Mouse (Mus musculus): ENCODE data around the gene Akr1a1. TPM values are rescaled to one million over a fixed set of nuclear protein-coding genes. Genes with fewer than 3 reads are reported as not detected.
"Not testable (repeated sequence)": the region's sequence is repeated elsewhere in the genome, so short reads cannot be mapped to it uniquely, and the experiment has no call there.

Gene Akr1a1
- total and polyA plus RNA-seq, 3 experiments: 373 to 533 (median 470) TPM

DNA sequence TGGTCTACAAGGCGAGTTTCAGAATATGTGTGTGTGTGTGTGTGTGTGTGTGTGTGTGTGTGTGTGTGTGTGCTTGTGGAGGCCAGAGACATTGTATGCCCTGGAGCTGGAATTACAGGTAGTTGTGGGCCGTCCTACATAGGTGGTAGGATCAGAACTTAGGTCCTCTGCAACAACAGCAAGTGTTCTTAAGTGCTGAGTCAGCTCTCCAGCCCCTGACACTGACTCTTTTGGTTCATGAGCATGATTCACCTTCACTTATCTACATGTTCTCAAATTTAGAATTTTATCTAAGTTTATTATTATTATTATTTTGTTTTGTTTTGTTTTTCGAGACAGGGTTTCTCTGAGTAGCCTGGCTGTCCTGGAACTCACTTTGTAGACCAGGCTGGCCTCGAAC is 29.0 kb upstream of the Akr1a1 start:
- H3K79me2 ChIP-seq (replicated peaks; ENCODE audit: control insufficient read depth, extremely low read depth, insufficient read depth, poor library complexity, severe bottlenecking); H3K9ac ChIP-seq (ENCODE audit: insufficient read depth, low read depth); H3K9me3 ChIP-seq (replicated peaks; ENCODE audit: low read length); H3K27ac ChIP-seq (ENCODE audit: insufficient read depth, low read depth); dilution Hi-C loops (cut with MboI; ENCODE audit: extremely low pct_ligation_motif_present, extremely low pct_unique_long_range_greater_than_20kb, low sequenced_read_pairs); H3K4me3 ChIP-seq (replicated peaks in 1 of 3; ENCODE audit: low read depth in 2 of 3, low read length in 2 of 3, poor library complexity in 1 of 3); H3K4me2 ChIP-seq (ENCODE audit: insufficient read depth, low read depth, poor library complexity, severe bottlenecking); H3K27me3 ChIP-seq (replicated peaks); DNase-seq (ENCODE audit: extremely low read depth); H3K36me3 ChIP-seq (replicated peaks in 1 of 2; ENCODE audit: control insufficient read depth in 1 of 2, insufficient read depth in 1 of 2, low read length in 1 of 2); in situ Hi-C loops (cut with MboI; ENCODE audit: low pct_ligation_motif_present, low pct_unique_long_range_greater_than_20kb, low sequenced_read_pairs): not testable (repeated sequence)
- peaks cover 1 to 41% of the 10 kb centered on the region in 2 experiments; a peak in 3 of 4 replicates for H3K4me1 ChIP-seq (ENCODE audit: control insufficient read depth in 1 of 2, insufficient read depth in 2 of 2)
- TF ChIP-seq MAFK (IDR thresholded peaks at IDR 0.05; ENCODE audit: insufficient replicate concordance, low read length): peak; percentile 62; the same call in 1 of the 2 replicates

DNA sequence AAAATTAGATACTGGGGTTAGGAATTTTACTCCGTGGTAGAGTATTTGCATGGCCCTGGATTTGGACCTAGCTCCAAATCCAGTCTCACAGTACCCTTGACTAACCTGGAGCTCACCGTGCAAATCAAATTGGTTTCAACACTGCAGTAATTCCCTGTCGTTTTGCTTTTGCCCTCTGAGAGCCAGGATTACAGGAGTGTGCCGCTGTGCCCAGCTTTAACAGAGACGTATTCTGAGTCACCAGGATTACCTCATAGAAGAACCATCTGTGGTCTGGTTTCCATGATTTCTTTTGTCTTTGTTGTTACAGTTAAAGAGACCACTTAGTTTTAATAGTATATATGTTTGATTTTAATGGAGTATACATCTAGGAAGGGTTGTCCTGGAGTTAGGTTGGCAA is 27.7 kb upstream of the Akr1a1 start:
- Histone ChIP-seq H3K9me3 (replicated peaks; ENCODE audit: low read length) (no peaks in the 10 kb centered on the region), H3K27me3 (replicated peaks) (no peaks in the 10 kb centered on the region), H3K27ac (ENCODE audit: insufficient read depth, low read depth) (no peak overlapping the region), H3K9ac (ENCODE audit: insufficient read depth, low read depth) (no peak overlapping the region), H3K79me2 (replicated peaks; ENCODE audit: control insufficient read depth, extremely low read depth, insufficient read depth, poor library complexity, severe bottlenecking) (no peaks in the 10 kb centered on the region), H3K4me3 (replicated peaks in 1 of 3; ENCODE audit: low read depth in 2 of 3, low read length in 2 of 3, poor library complexity in 1 of 3) (no peak overlapping the region), H3K4me2 (ENCODE audit: insufficient read depth, low read depth, poor library complexity, severe bottlenecking) (no peak overlapping the region), H3K4me1 (ENCODE audit: control insufficient read depth in 1 of 2, insufficient read depth in 2 of 2) (peaks cover 7 to 35% of the 10 kb centered on the region in 2 experiments; a peak in 3 of 4 replicates), H3K36me3 (replicated peaks in 1 of 2; ENCODE audit: control insufficient read depth in 1 of 2, insufficient read depth in 1 of 2, low read length in 1 of 2) (no peaks in the 10 kb centered on the region)
- in situ Hi-C loops (cut with MboI; ENCODE audit: low pct_ligation_motif_present, low pct_unique_long_range_greater_than_20kb, low sequenced_read_pairs) (no loop called here), dilution Hi-C loops (cut with MboI; ENCODE audit: extremely low pct_ligation_motif_present, extremely low pct_unique_long_range_greater_than_20kb, low sequenced_read_pairs) (no loop called here)
- TF ChIP-seq MXI1 (IDR thresholded peaks at IDR 0.05; ENCODE audit: low read depth, low read length): no peak
- no peak for TF ChIP-seq ELF1 (IDR thresholded peaks at IDR 0.05; ENCODE audit: low read depth, low read length)
- no peak for TF ChIP-seq ZNF384 (IDR thresholded peaks at IDR 0.05; ENCODE audit: low read depth, low read length)
- no peak for DNase-seq (ENCODE audit: extremely low read depth)

DNA sequence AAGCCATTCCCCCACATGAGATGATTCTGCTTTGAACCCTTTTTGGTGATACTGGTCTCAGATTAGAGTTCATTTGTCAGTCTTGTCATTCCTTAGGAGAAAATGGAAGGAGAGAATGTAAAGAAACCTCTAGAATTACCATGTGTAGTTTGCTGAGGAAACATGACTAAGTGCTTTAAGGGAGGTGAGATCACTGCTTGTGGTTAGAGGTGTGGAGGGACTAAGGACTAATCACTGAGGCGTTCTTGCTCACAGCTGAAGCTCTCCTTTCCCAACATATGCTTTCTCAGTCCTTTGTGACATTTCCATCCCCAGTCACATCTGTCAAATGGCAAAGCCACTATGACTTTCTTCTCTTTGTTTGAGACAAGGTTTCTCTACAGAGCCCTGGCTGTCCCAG is 26.3 kb upstream of the Akr1a1 start:
- Histone ChIP-seq H3K4me3 (replicated peaks in 1 of 3; ENCODE audit: low read depth in 2 of 3, low read length in 2 of 3, poor library complexity in 1 of 3) (no peak overlapping the region), H3K79me2 (replicated peaks; ENCODE audit: control insufficient read depth, extremely low read depth, insufficient read depth, poor library complexity, severe bottlenecking) (no peaks in the 10 kb centered on the region), H3K4me1 (ENCODE audit: control insufficient read depth in 1 of 2, insufficient read depth in 2 of 2) (peaks cover 7 to 33% of the 10 kb centered on the region in 2 experiments; a peak in 3 of 4 replicates), H3K9me3 (replicated peaks; ENCODE audit: low read length) (no peaks in the 10 kb centered on the region), H3K9ac (ENCODE audit: insufficient read depth, low read depth) (no peak overlapping the region), H3K27ac (ENCODE audit: insufficient read depth, low read depth) (no peak overlapping the region), H3K36me3 (replicated peaks in 1 of 2; ENCODE audit: control insufficient read depth in 1 of 2, insufficient read depth in 1 of 2, low read length in 1 of 2) (no peaks in the 10 kb centered on the region), H3K4me2 (ENCODE audit: insufficient read depth, low read depth, poor library complexity, severe bottlenecking) (no peak overlapping the region), H3K27me3 (replicated peaks) (no peaks in the 10 kb centered on the region)
- DNase-seq (ENCODE audit: extremely low read depth): no peak
- dilution Hi-C loops (cut with MboI; ENCODE audit: extremely low pct_ligation_motif_present, extremely low pct_unique_long_range_greater_than_20kb, low sequenced_read_pairs): no loop called here
- in situ Hi-C loops (cut with MboI; ENCODE audit: low pct_ligation_motif_present, low pct_unique_long_range_greater_than_20kb, low sequenced_read_pairs): no loop called here
- TF ChIP-seq ZKSCAN1 (IDR thresholded peaks at IDR 0.05; ENCODE audit: borderline replicate concordance, low read depth, low read length) (no peak), ETS1 (conservative IDR thresholded peaks at IDR 0.05; ENCODE audit: low read depth, low read length) (peak; percentile 21; the same call in 1 of the 2 replicates)

DNA sequence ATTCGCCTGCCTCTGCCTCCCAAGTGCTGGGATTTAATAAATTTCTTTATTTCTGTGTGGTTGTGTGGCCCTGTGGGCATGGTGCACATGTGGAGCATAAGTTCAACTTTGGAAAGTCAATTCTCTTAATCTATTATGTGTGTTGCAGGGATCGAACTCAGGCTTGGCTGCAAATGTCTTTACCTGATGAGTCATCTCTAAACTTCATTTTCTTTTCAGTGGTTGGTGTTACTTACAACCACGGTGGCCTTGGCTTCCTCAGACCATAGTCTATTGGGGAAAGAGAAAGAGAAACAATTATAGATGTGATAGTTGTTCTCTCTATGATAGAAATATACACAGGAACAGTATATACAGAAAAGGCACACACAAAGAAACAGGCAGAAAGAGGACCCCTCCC is 24.5 kb upstream of the Akr1a1 start:
- Histone ChIP-seq H3K9me3 (replicated peaks; ENCODE audit: low read length) (no peaks in the 10 kb centered on the region), H3K9ac (ENCODE audit: insufficient read depth, low read depth) (no peak overlapping the region), H3K27me3 (replicated peaks) (no peaks in the 10 kb centered on the region), H3K36me3 (replicated peaks in 1 of 2; ENCODE audit: control insufficient read depth in 1 of 2, insufficient read depth in 1 of 2, low read length in 1 of 2) (no peaks in the 10 kb centered on the region), H3K27ac (ENCODE audit: insufficient read depth, low read depth) (no peak overlapping the region), H3K4me2 (ENCODE audit: insufficient read depth, low read depth, poor library complexity, severe bottlenecking) (peak overlapping the region; percentile 44; the same call in 1 of the 2 replicates), H3K4me1 (ENCODE audit: control insufficient read depth in 1 of 2, insufficient read depth in 2 of 2) (peaks cover 7 to 29% of the 10 kb centered on the region in 2 experiments; a peak in 3 of 4 replicates), H3K4me3 (replicated peaks in 1 of 3; ENCODE audit: low read depth in 2 of 3, low read length in 2 of 3, poor library complexity in 1 of 3) (no peak overlapping the region), H3K79me2 (replicated peaks; ENCODE audit: control insufficient read depth, extremely low read depth, insufficient read depth, poor library complexity, severe bottlenecking) (no peaks in the 10 kb centered on the region)
- DNase-seq (ENCODE audit: extremely low read depth): no peak
- dilution Hi-C loops (cut with MboI; ENCODE audit: extremely low pct_ligation_motif_present, extremely low pct_unique_long_range_greater_than_20kb, low sequenced_read_pairs): no loop called here
- TF ChIP-seq JUND (conservative IDR thresholded peaks at IDR 0.05; ENCODE audit: low read depth, low read length) (peak; percentile 94), JUN (IDR thresholded peaks at IDR 0.05; ENCODE audit: insufficient read depth, low read depth, low read length) (peak; percentile 85), MAFK (IDR thresholded peaks at IDR 0.05; ENCODE audit: insufficient replicate concordance, low read length) (0 out of 2 replicates have a peak, but pooled peaks have one; percentile 35), ZC3H11A (IDR thresholded peaks at IDR 0.05; ENCODE audit: low read depth, low read length) (no peak), IRF4 (IDR thresholded peaks at IDR 0.05; ENCODE audit: low read depth, low read length) (peak; percentile 93), ZMIZ1 (IDR thresholded peaks at IDR 0.05; ENCODE audit: low read depth, low read length) (no peak), EP300 (IDR thresholded peaks at IDR 0.05; ENCODE audit: low read length) (peak; percentile 78), TCF12 (IDR thresholded peaks at IDR 0.05; ENCODE audit: low read depth, low read length) (no peak), RCOR1 (conservative IDR thresholded peaks at IDR 0.05; ENCODE audit: low read depth, low read length) (0 out of 2 replicates have a peak, but pooled peaks have one; percentile 20), NRF1 (IDR thresholded peaks at IDR 0.05; ENCODE audit: low read depth, low read length) (no peak)
- in situ Hi-C loops (cut with MboI; ENCODE audit: low pct_ligation_motif_present, low pct_unique_long_range_greater_than_20kb, low sequenced_read_pairs): no loop called here

Measured in CH12.LX (cell line).